Mouse (Mus musculus): ENCODE data around the gene Ssc4d. TPM values are rescaled to one million over a fixed set of nuclear protein-coding genes. Genes with fewer than 3 reads are reported as not detected.

Ssc4d gene
- polyA plus RNA-seq, 1 experiment from 2014 or later: 3.2 TPM

- Histone ChIP-seq H3K4me1 (replicated peaks; ENCODE audit: control insufficient read depth, insufficient read depth, low read length) (no peaks in the 10 kb centered on the region), H3K4me3 (ENCODE audit: low read length) (no peak overlapping the region), H3K4me2 (ENCODE audit: low read depth, low read length) (no peak overlapping the region), H3K27ac (ENCODE audit: low read length) (no peak overlapping the region), H3K27me3 (ENCODE audit: control insufficient read depth, insufficient read depth, low read depth, low read length) (no peaks in the 10 kb centered on the region), H3K9ac (ENCODE audit: low read length) (no peak overlapping the region), H3K36me3 (ENCODE audit: control insufficient read depth, insufficient read depth, low read length) (no peaks in the 10 kb centered on the region), H3K9me3 (ENCODE audit: control insufficient read depth, low read length) (no peaks in the 10 kb centered on the region)
- no peak for ATAC-seq (ENCODE audit: low read depth)
- 60% methylated on average over 6 of the region's 6 CpGs for WGBS
Observed at GRCm38 (mm10) chr5:135984546-135985044, 10.3 kb upstream of the Ssc4d start.

GRCm38 (mm10) chr5:135982398-135982797, 8.1 kb upstream of the Ssc4d start:
- peak; percentile 69 for ATAC-seq (ENCODE audit: low read depth)
- 27% methylated on average over 6 of the region's 6 CpGs for WGBS

GRCm38 (mm10) chr5:135979904-135980303, 5.6 kb upstream of the Ssc4d start, which contains the start of gene Zp3:
Gene Zp3, plus strand, starts transcription at chr5:135980099.
- Histone ChIP-seq H3K4me2 (ENCODE audit: low read depth, low read length) (no peak within 1 kb of the TSS), H3K9me3 (ENCODE audit: control insufficient read depth, low read length) (no peaks in the 10 kb centered on the region), H3K9ac (ENCODE audit: low read length) (no peak within 1 kb of the TSS), H3K27ac (ENCODE audit: low read length) (no peak within 1 kb of the TSS), H3K27me3 (ENCODE audit: control insufficient read depth, insufficient read depth, low read depth, low read length) (no peaks in the 10 kb centered on the region), H3K4me1 (replicated peaks; ENCODE audit: control insufficient read depth, insufficient read depth, low read length) (no peaks in the 10 kb centered on the region), H3K36me3 (ENCODE audit: control insufficient read depth, insufficient read depth, low read length) (no peaks in the 10 kb centered on the region), H3K4me3 (ENCODE audit: low read length) (no peak within 1 kb of the TSS)
- ATAC-seq (ENCODE audit: low read depth): no peak
- WGBS: 66% methylated on average over 8 of the region's 8 CpGs

More at GRCm38 (mm10) chr5:135982398-135982797, 8.1 kb upstream of the Ssc4d start:
- Histone ChIP-seq H3K27ac (ENCODE audit: low read length) (no peak overlapping the region), H3K36me3 (ENCODE audit: control insufficient read depth, insufficient read depth, low read length) (no peaks in the 10 kb centered on the region), H3K4me2 (ENCODE audit: low read depth, low read length) (no peak overlapping the region), H3K9me3 (ENCODE audit: control insufficient read depth, low read length) (no peaks in the 10 kb centered on the region), H3K4me3 (ENCODE audit: low read length) (no peak overlapping the region), H3K27me3 (ENCODE audit: control insufficient read depth, insufficient read depth, low read depth, low read length) (no peaks in the 10 kb centered on the region), H3K4me1 (replicated peaks; ENCODE audit: control insufficient read depth, insufficient read depth, low read length) (no peaks in the 10 kb centered on the region), H3K9ac (ENCODE audit: low read length) (no peak overlapping the region)

- H3K4me2 ChIP-seq (ENCODE audit: low read depth, low read length): no peak overlapping the region
- no peak for ATAC-seq (ENCODE audit: low read depth)
Observed at GRCm38 (mm10) chr5:135979381-135979780, 5.0 kb upstream of the Ssc4d start.

GRCm38 (mm10) chr5:135975893-135976668, 1.8 kb upstream of the Ssc4d start:
- Histone ChIP-seq H3K4me3 (ENCODE audit: low read length) (no peak overlapping the region), H3K4me2 (ENCODE audit: low read depth, low read length) (no peak overlapping the region), H3K4me1 (replicated peaks; ENCODE audit: control insufficient read depth, insufficient read depth, low read length) (no peaks in the 10 kb centered on the region), H3K27me3 (ENCODE audit: control insufficient read depth, insufficient read depth, low read depth, low read length) (no peaks in the 10 kb centered on the region), H3K36me3 (ENCODE audit: control insufficient read depth, insufficient read depth, low read length) (no peaks in the 10 kb centered on the region), H3K27ac (ENCODE audit: low read length) (no peak overlapping the region), H3K9ac (ENCODE audit: low read length) (no peak overlapping the region), H3K9me3 (ENCODE audit: control insufficient read depth, low read length) (no peaks in the 10 kb centered on the region)
- no peak for ATAC-seq (ENCODE audit: low read depth)
- WGBS: 87% methylated on average over 8 of the region's 8 CpGs

More at GRCm38 (mm10) chr5:135979381-135979780, 5.0 kb upstream of the Ssc4d start:
- 74% methylated on average over 5 of the region's 5 CpGs for WGBS
- H3K27me3 ChIP-seq (ENCODE audit: control insufficient read depth, insufficient read depth, low read depth, low read length): no peaks in the 10 kb centered on the region
- no peaks in the 10 kb centered on the region for H3K36me3 ChIP-seq (ENCODE audit: control insufficient read depth, insufficient read depth, low read length)
- H3K9me3 ChIP-seq (ENCODE audit: control insufficient read depth, low read length): no peaks in the 10 kb centered on the region
- H3K4me3 ChIP-seq (ENCODE audit: low read length): no peak overlapping the region
- no peak overlapping the region for H3K27ac ChIP-seq (ENCODE audit: low read length)
- H3K9ac ChIP-seq (ENCODE audit: low read length): no peak overlapping the region
- H3K4me1 ChIP-seq (replicated peaks; ENCODE audit: control insufficient read depth, insufficient read depth, low read length): no peaks in the 10 kb centered on the region

- Histone ChIP-seq H3K4me3 (ENCODE audit: low read length) (no peak overlapping the region), H3K9me3 (ENCODE audit: control insufficient read depth, low read length) (no peaks in the 10 kb centered on the region), H3K9ac (ENCODE audit: low read length) (no peak overlapping the region), H3K4me2 (ENCODE audit: low read depth, low read length) (no peak overlapping the region), H3K27ac (ENCODE audit: low read length) (no peak overlapping the region), H3K4me1 (replicated peaks; ENCODE audit: control insufficient read depth, insufficient read depth, low read length) (no peaks in the 10 kb centered on the region), H3K27me3 (ENCODE audit: control insufficient read depth, insufficient read depth, low read depth, low read length) (no peaks in the 10 kb centered on the region), H3K36me3 (ENCODE audit: control insufficient read depth, insufficient read depth, low read length) (no peaks in the 10 kb centered on the region)
- no peak for ATAC-seq (ENCODE audit: low read depth)
- WGBS: 72% methylated on average over 7 of the region's 7 CpGs
Observed at GRCm38 (mm10) chr5:135971876-135972275, 2.5 kb downstream of the Ssc4d start.

DNA sequence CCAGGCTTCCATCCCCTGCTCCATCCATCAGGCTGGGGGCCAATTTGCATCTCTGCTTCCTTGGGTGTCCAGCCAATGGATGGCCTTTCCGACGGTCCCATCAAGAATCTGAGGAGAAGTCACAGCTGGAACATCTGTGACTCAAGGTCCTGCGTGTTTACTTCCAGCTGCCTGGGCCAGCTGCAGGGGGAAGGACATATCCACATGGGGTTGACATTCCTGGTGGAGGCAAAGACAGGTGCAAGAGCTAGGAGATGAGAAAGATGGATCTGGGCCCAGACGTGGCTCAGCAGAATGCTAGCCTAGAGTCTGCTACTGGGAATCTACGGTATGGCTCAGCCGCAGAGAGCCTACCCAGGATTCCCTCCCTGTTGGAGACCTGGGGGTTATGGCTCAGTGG, 4.1 kb downstream of the Ssc4d start:
- H3K27me3 ChIP-seq (ENCODE audit: control insufficient read depth, insufficient read depth, low read depth, low read length): no peaks in the 10 kb centered on the region
- H3K4me1 ChIP-seq (replicated peaks; ENCODE audit: control insufficient read depth, insufficient read depth, low read length): peaks cover 3% of the 10 kb centered on the region; the same call in 1 of the 2 replicates
- no peak for ATAC-seq (ENCODE audit: low read depth)
- no peak overlapping the region for H3K27ac ChIP-seq (ENCODE audit: low read length)
- 73% methylated on average over 6 of the region's 6 CpGs for WGBS
- H3K9ac ChIP-seq (ENCODE audit: low read length): no peak overlapping the region
- H3K9me3 ChIP-seq (ENCODE audit: control insufficient read depth, low read length): no peaks in the 10 kb centered on the region
- no peak overlapping the region for H3K4me3 ChIP-seq (ENCODE audit: low read length)
- H3K4me2 ChIP-seq (ENCODE audit: low read depth, low read length): no peak overlapping the region
- H3K36me3 ChIP-seq (ENCODE audit: control insufficient read depth, insufficient read depth, low read length): no peaks in the 10 kb centered on the region

- Histone ChIP-seq H3K4me3 (ENCODE audit: low read length) (no peak overlapping the region), H3K4me2 (ENCODE audit: low read depth, low read length) (no peak overlapping the region), H3K27ac (ENCODE audit: low read length) (no peak overlapping the region), H3K4me1 (replicated peaks; ENCODE audit: control insufficient read depth, insufficient read depth, low read length) (peaks cover 5% of the 10 kb centered on the region; the same call in 1 of the 2 replicates), H3K9me3 (ENCODE audit: control insufficient read depth, low read length) (no peaks in the 10 kb centered on the region), H3K27me3 (ENCODE audit: control insufficient read depth, insufficient read depth, low read depth, low read length) (no peaks in the 10 kb centered on the region), H3K9ac (ENCODE audit: low read length) (no peak overlapping the region), H3K36me3 (ENCODE audit: control insufficient read depth, insufficient read depth, low read length) (no peaks in the 10 kb centered on the region)
- WGBS: 54% methylated on average over 1 of the region's 1 CpGs
- no peak for ATAC-seq (ENCODE audit: low read depth)
Observed at GRCm38 (mm10) chr5:135968781-135969180, 5.5 kb downstream of the Ssc4d start.

DNA sequence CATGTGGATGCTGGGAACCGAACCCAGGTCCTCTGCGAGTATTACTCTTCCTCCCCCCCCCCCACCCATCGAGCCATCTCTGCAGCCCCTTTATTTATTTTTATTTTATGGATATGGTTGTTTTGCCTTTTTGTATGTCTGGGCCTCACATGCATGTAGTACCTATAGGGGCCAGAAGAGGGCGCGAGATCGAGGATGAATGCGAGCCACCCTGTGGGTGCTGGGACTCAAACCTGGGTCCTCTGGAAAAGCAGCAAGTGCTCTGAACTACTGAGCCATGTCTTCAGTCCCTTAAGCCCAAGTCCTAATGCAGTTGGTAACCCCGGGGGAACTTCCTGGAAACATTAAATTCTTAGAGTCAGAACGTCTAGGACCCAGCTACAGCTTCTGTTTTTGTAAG, 7.5 kb downstream of the Ssc4d start:
- WGBS: 56% methylated on average over 9 of the region's 9 CpGs
- no peaks in the 10 kb centered on the region for H3K36me3 ChIP-seq (ENCODE audit: control insufficient read depth, insufficient read depth, low read length)
- H3K4me2 ChIP-seq (ENCODE audit: low read depth, low read length): no peak overlapping the region
- peaks cover 10% of the 10 kb centered on the region for H3K4me1 ChIP-seq (replicated peaks; ENCODE audit: control insufficient read depth, insufficient read depth, low read length)
- H3K27me3 ChIP-seq (ENCODE audit: control insufficient read depth, insufficient read depth, low read depth, low read length): no peaks in the 10 kb centered on the region
- H3K27ac ChIP-seq (ENCODE audit: low read length): no peak overlapping the region
- no peaks in the 10 kb centered on the region for H3K9me3 ChIP-seq (ENCODE audit: control insufficient read depth, low read length)
- no peak for ATAC-seq (ENCODE audit: low read depth)
- no peak overlapping the region for H3K4me3 ChIP-seq (ENCODE audit: low read length)
- H3K9ac ChIP-seq (ENCODE audit: low read length): no peak overlapping the region
